Mouse (Mus musculus): ENCODE measurements around the gene Rxrb. TPM values are rescaled to one million over a fixed set of nuclear protein-coding genes. Genes with fewer than 3 reads are reported as not detected.
A peak's percentile ranks its signal among the peaks of the same experiment; 100 is the strongest.

Gene Rxrb
- total RNA-seq, 2 experiments from 2014 or later, result 81.7 to 86.7 TPM

DNA sequence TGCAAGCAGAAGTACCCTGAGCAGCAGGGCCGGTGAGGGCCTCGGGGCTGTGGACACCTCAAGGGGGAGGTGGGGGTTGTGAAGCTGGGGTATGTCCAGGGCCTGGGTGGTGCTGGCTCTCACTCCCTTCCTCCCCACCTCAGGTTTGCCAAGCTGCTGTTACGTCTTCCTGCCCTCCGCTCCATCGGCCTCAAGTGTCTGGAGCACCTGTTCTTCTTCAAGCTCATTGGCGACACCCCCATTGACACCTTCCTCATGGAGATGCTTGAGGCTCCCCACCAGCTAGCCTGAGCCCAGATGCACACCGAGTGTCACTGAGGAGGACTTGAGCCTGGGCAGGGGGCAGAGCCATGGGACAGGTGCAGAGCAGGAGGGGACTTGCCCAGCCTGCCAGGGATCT, 5.6 kb downstream of the Rxrb start:
- no peak for DNase-seq (ENCODE audit: low spot score in 2 of 2)
- intact Hi-C loops (cut with DNase I), result loop anchor here (5.0 to 10.0 kb wide), 2 partner anchors 80 to 568 kb away; partner anchors contain the start of genes Agpat1, H2-DMa and Rnf5

DNA sequence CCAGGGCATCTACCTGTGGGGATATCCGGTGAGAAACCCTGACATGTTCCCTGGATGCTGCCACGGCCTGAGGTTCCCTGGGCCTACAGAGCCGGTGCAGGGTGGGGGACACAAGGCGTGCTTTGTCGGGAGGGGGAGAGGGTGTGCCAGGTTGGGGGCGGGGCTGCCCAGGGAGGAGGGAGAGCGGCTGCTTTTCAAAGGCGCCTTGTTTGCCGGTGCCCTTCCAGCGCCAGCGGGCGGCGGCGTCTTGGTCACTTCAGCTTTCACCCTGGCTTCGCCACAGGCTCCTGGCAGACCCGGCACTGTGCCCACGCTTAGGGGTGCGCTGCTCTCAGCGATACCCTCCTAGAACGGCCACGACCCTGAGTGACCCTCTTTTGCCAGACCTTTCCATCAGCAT, 6.8 kb downstream of the Rxrb start:
- intact Hi-C loops (cut with DNase I), result loop anchor here (5.0 to 10.0 kb wide), 2 partner anchors 79 to 566 kb away; partner anchors contain the start of genes Agpat1, H2-DMa and Rnf5
- DNase-seq (ENCODE audit: low spot score in 2 of 2), result peak in 1 of 2 experiments; percentile 66

DNA sequence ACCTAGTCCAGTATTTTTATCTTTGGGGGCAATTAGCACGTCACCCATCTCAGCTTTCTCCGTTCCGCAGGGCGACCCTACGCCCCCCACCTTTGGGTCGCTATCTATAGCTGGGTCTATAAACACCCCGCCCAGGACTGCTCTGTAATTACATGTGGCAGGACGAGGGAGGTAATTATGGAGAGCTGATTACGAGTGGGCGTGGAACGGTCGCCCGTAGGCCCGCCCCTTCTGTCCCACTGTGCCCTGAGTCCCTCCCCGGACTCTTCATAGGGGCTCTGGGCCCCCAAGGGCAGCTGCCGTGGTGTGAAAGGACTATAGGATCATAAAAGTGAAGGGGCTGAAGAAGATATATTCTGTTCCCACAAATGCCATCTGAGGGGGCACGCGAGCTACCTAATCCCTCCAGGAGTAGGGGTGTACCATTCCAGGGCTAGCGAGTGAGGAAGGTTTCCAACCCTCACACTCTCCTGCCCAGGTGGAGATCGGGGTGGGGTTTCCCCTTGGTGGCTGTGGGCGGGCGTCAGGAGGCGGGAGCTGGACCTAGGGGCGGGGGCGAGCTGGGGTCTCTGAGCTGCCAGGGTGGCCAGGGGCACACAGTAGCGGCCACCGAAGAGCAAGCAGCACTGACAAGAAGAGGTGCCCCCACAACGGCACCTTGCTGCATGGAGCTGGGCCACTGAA, 7.4 kb downstream of the Rxrb start, which contains the start of gene Col11a2:
TSS of gene Col11a2 (plus strand) at position 560 of the 684 bp plus-strand sequence.
- peak in 1 of 2 experiments; percentile 18 for DNase-seq (ENCODE audit: low spot score in 2 of 2)
- intact Hi-C loops (cut with DNase I), result loop anchor here (5.0 to 10.0 kb wide), 2 partner anchors 78 to 566 kb away; partner anchors contain the start of genes Agpat1, H2-DMa and Rnf5

DNA sequence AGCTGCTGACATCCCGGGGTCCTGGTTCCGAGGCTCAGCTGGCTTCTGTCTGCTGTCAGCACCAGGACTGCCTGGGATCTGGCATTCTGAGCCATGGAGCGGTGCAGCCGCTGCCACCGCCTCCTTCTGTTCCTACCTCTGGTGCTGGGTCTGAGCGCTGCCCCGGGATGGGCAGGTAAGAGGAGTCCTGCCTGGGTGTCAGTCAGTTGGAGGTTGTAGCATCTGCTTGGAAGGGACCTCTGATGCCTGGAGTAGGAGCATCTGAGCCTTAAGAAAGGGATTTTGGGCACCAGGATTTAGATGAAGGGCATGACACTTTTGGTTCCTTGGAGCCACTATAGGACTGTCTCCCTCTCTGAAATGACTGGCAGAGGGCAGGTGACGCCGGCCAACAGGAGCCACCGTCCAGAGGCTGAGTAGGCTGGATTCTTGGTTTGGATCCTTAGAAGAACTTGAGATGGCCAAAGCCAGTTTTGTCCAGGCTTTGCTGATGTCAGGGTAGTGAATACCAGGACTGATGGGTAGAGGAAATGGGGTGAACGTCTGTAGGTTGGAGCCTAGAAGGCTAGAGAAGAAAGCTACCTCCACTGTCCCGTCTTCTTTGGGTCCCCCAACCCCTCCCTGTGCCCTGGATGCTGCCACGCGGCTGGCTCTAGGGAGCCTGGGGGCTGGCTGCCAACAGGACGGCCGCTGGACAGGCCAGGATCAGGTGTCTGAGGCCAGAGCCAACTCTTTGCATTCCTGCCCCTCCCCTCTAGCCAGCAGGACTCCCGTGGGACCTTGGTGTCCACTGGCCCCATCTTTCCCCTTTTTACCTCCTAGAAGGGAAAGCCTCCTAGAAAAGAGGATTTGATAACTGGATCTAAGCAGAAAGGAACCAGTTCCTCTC, 8.2 kb downstream of the Rxrb start:
- no peak for DNase-seq (ENCODE audit: low spot score in 2 of 2)
- intact Hi-C loops (cut with DNase I), result loop anchor here (5.0 to 10.0 kb wide), 2 partner anchors 77 to 565 kb away; partner anchors contain the start of genes Agpat1, H2-DMa and Rnf5

DNA sequence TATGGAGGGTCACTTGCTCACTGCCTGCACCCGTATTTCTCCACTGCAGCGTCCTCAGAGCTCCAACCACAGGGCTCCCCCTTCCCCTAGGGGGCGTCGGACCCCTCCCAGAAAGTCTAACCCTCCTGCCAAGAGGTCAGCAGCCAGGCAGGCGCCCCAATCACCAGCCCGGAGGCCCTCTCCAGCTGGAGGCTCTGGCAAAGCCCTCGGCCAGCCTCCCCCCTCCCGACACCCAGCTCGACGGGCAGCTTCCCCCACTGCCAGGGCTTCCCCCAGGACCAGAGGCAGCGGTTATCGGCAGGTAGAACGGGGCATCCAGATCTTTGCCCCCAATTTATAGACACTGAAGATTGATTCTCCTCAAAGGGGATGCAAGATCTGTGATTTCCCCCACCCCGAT, 14.3 kb downstream of the Rxrb start:
- intact Hi-C loops (cut with DNase I), result no loop called here

DNA sequence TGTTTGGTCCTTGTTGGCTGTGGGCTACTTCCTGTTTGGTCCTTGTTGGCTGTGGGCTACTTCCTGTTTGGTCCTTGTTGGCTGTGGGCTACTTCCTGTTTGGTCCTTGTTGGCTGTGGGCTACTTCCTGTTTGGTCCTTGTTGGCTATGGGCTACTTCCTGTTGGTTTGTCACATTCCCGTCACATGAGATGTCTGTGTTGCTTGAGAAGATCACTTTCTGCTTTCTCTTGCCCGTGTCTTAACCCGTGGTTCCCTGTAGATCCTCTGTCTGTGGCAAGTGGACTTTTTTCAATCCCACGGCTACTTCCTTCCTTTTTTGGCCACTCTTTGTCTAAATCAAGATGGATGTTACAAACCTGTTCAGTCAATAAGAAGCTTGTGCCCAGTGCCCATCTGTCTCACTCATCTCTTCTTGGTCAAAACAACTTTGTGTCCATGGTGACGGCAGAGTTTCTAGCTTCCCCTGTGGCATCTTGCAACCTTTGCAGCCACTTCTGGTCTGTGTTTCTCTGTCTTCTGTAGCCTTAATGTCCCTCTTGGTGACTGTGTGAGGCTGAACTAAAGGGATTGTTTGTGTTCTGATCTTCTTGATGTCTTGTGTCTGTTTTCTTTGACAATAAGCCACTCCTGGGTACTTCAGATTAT, 15.9 kb downstream of the Rxrb start:
- intact Hi-C loops (cut with DNase I), result no loop called here
- DNase-seq (ENCODE audit: low spot score in 2 of 2), result no peak

More for the DNA sequence above, 14.3 kb downstream of the Rxrb start:
- no peak for DNase-seq (ENCODE audit: low spot score in 2 of 2)

DNA sequence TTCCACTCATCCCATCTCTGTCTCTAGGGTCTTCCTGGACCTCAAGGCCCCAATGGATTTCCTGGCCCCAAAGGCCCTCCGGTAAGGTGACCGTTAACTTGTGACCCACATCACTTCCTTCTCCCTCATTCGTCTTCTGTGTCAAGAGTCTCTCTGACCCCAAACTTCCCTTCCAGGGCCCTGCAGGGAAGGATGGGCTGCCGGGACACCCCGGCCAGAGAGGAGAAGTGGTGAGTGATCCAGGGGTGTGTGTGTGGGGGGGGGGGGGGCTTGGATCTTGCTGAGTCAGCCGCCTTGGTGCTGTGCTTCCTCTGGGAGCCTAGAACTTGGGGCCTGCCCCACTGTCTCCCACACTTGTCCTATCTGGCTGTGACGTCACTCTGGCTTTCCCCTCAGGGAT, 25.6 kb downstream of the Rxrb start:
- DNase-seq (ENCODE audit: low spot score in 2 of 2), result no peak
- intact Hi-C loops (cut with DNase I), result no loop called here

DNA sequence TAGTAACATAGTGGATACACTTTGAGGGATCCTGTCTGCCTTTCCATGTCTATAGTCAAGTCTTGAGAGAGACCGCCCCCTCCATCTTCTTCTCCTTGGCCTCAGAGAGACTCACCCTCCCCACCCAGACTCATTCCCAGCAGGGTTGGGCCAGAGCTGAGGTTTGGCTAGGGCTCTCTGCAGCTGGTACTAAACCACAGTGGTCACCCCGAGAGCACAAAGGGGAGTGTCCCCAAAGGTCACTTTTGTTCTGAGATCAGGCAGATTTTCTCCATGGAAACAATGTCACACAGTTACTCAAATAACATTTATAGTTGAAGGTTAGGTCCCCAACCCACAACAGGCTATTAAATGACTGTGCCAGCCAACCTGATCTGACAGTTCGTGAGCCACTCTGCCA, 37.3 kb downstream of the Rxrb start:
- DNase-seq (ENCODE audit: low spot score in 2 of 2), result no peak
- intact Hi-C loops (cut with DNase I), result no loop called here

DNA sequence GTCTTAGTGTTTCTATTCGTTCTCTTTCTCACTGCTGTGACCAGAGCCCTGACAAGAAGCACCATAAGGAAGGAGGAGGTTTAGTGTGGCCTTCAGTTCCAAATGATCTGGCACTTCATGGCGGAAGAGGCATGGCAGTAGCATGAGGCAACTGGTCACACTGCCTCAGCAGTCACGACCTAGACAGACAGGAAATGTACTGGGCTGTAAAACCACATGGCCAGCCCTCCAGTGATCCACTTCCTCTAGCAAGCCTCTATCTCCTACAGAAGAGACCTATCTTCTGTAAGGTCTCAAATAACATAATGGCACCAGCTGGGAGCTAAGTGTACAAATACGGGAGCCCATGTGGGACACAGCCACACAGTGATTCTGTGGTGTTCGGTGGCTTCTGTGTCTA, 40.5 kb downstream of the Rxrb start:
- intact Hi-C loops (cut with DNase I), result no loop called here

DNA sequence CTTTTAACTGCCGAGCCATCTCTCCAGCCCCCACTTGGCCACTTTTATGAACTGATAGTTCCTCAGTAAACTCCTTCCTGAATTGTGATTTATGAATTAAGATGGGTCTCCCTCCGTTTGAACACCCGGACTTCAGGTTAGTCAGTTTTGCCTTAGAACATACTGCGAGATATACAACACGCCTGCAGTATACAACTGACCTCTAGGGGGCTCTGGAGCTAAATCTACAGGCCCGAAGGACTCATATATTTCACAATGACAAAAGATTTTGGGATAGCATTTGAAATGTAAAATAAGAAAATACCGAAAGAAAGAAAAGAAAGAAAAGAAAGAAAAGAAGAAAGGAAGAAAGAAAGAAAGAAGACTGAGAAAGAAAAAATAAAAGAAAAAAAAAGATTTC, 43.7 kb downstream of the Rxrb start:
- DNase-seq (ENCODE audit: low spot score in 2 of 2), result peak; percentile 83
- intact Hi-C loops (cut with DNase I), result no loop called here

More for the DNA sequence above, 40.5 kb downstream of the Rxrb start:
- DNase-seq (ENCODE audit: low spot score in 2 of 2), result no peak

DNA sequence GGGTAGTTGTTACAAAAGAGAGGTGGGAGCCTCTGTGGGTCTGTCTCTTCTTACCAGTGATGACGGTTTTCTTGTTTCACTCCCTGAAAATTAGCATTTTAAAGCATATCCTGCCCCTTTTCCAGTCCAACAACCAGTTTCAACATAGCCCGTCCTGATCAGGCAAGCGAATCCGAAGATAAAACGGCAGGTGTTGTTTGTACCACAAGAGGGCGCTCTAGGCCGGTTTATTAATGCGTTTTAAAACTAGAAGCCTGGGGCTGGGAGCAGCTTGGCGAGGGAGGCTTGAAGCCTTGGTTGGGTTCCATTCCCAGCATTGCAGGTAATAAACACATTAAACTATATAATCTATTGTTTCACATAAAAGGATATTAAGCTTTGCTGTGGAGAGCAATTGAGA, 45.9 kb downstream of the Rxrb start:
- intact Hi-C loops (cut with DNase I), result no loop called here
- peak; percentile 71 to 86 for DNase-seq (ENCODE audit: low spot score in 2 of 2)

DNA sequence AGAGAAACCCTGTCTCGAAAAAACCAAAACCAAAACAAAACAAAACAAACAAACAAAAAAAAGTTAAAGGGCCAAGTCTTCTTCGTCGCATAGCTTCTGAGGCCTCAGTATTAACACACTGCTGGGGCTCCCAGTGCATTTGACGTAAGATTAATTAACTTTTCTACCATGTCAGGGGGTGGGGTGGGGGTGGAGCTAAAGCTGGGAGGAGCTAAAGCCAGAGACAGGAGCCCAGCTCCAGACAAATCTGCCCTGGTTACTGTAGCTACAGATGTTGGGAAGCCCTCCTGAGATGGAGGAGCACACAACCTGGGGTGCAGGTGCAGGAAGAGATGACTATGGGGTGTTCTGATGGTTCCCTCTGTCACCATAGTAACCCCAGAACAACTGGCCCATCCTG, 46.5 kb downstream of the Rxrb start:
- intact Hi-C loops (cut with DNase I), result loop anchor here (1.0 kb wide), 1 partner anchor 91 kb away; no protein-coding TSS in a partner anchor
- no peak for DNase-seq (ENCODE audit: low spot score in 2 of 2)

DNA sequence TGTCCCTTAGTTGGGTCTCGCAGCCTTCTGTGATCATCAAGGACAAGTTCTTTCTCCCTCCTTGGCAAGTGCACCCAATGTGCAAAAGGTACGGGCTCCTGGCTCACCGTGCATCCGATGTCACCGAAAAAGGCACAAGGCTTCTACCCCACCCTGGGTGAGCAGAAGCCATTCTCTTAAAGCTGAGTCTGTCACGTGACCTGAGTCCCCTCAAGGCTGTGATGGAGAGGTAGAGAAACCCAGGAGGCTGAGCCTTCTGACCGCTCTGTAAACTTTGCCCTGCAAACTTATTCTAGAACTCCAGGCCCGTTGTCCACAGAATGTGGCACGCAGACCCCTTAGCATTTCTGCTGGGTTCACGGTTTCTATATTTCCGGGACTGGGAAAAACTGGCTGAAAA, 47.4 kb downstream of the Rxrb start:
- no peak for DNase-seq (ENCODE audit: low spot score in 2 of 2)
- intact Hi-C loops (cut with DNase I), result no loop called here

DNA sequence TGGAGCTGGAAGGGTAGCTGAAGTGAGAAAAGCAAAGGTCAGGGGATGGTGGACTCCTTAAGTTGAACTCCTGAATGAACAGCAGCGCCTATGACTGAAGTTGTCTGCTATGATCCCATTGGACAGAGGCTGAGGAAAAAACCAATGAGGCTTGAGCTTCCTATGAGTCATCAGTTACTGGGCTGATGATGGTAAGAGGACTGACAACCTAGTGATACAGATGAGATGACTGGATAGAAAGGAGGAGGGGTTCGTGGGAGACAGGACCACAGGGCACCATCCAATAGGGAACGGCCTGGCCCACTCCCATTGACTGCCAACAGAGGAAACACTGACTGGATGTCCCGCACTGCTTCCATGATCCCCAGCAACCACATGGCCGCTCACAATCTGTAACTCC, 48.0 kb downstream of the Rxrb start:
- intact Hi-C loops (cut with DNase I), result no loop called here
- peak; percentile 49 to 75 for DNase-seq (ENCODE audit: low spot score in 2 of 2)

DNA sequence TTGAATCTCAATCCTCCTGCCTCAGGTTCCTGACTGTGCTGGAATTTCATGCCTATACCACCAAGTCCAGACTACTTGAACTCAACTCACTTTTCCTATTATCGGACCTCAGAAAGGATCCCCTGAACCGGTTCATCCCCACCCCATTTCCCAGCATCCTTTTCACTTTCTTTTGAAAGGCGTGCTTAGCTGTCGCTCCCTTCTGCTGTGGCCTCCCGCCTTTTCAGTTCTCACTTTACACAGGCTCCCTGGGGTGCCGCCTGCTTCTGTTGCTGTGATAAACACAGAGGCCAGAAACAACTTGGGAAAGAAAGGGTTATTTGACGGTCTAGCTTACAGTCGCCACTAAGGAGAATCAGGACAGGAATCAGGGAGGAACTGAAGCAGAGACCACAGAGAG, 51.5 kb downstream of the Rxrb start:
- no peak for DNase-seq (ENCODE audit: low spot score in 2 of 2)
- intact Hi-C loops (cut with DNase I), result no loop called here

DNA sequence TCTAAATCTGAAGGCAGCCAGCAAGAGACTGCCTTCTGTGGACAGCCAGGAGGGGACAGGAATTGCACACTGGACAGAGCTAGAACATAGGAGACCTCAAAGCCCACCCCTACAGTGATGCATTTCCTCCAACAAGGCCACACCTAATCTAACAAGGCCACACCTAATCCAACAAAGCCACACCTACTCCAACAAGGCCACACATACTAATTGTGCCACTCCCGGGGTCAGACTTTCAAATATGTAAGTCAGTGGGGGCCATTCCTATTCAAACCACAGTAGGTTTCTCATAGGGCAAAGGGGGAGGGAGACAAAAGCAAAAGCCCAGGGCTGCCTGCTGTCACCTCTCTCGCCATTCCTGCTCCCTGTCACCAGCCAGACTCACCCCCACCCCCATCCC, 55.8 kb downstream of the Rxrb start:
- intact Hi-C loops (cut with DNase I), result no loop called here
- DNase-seq (ENCODE audit: low spot score in 2 of 2), result no peak
